Mouse (Mus musculus) embryonic facial prominence, embryonic 10.5 days (tissue): Measurements from ENCODE around the gene Fes. TPM values are rescaled to one million over a fixed set of nuclear protein-coding genes. Genes with fewer than 3 reads are reported as not detected.

Source experiments
- DNase-seq: peaks from one replicate; pipeline ENCODE4 v3.0.0-alpha.2; 2017; ENCODE audit warnings: low spot score
- H3K27ac ChIP-seq: fragments of 300-500 bp; sonication (generic); replicated peaks from 2 replicates; pipeline ENCODE4 v1.5.1; 2016; ENCODE audit warnings: mild to moderate bottlenecking
- H3K27me3 ChIP-seq: fragments of 300-500 bp; sonication (generic); replicated peaks from 2 replicates; pipeline ENCODE4 v1.6.1; 2016; ENCODE audit warnings: low read depth, mild to moderate bottlenecking; ENCODE audit not compliant: poor library complexity, severe bottlenecking
- H3K36me3 ChIP-seq: fragments of 300-500 bp; sonication (generic); replicated peaks from 2 replicates; pipeline ENCODE4 v1.6.1; 2016; ENCODE audit warnings: mild to moderate bottlenecking, moderate library complexity
- H3K4me1 ChIP-seq: fragments of 300-500 bp; sonication (generic); 2 replicates; pipeline ENCODE4 v1.6.1; 2016
- H3K4me3 ChIP-seq: fragments of 300-500 bp; sonication (generic); 2 replicates; pipeline ENCODE4 v1.5.1; 2016; ENCODE audit warnings: mild to moderate bottlenecking, moderate library complexity
- H3K9me3 ChIP-seq: fragments of 300-500 bp; sonication (generic); 2 replicates; pipeline ENCODE4 v1.6.1; 2016; ENCODE audit warnings: mild to moderate bottlenecking
- WGBS: fragments of 180-500 bp; shearing (Covaris S2); methylation state at CpG from one replicate; pipeline ENCODE4 v1.1.7; 2016; 5-methylcytosine and 5-hydroxymethylcytosine counted together
- polyA plus RNA-seq: library from polyadenylated mRNA; unstranded; fragments of >200 nt; fragmentation: Nextera tagmentation; extraction: Ambion mirVana; gene quantifications from 2 replicates; pipeline ENCODE4 v1.2.1, GENCODE M21; 2016

Fes gene
- polyA plus RNA-seq, 1 experiment from 2014 or later = 8.4 TPM

DNA sequence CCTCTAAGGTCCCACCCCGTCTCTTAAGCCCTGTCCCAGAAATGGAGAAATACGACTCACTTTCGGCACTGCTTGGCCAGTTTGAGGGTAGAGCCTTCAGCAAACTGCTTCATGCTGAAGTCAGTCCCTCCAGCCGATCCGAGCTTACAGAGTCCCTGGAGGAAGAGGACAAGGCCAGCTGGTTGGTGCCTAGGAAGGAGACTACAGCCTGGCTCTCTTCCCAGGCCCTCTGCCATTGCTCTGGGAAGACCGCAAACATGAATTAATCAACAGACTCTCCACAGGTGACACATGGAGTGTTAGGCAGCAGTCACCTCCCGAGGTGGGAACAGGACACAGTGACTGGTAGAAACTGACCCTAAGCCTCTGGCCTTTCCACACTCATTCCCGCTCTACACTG, 57.5 kb downstream of the Fes start:
- Histone ChIP-seq H3K4me1 (peaks cover 1% of the 10 kb centered on the region; the same call in 1 of the 2 replicates), H3K27ac (no peak overlapping the region), H3K9me3 (peaks cover 8% of the 10 kb centered on the region), H3K27me3 (no peaks in the 10 kb centered on the region), H3K4me3 (no peak overlapping the region), H3K36me3 (peaks cover 100% of the 10 kb centered on the region)
- DNase-seq = no peak
- 93% methylated on average over 8 of the region's 8 CpGs for WGBS

Other genes with a start within 250 kb of the Fes start
- 11.4 and 11.9 TPM in 2 replicates for gene Sema4b, start 201.1 kb downstream of the Fes start, polyA plus RNA-seq
- 67.4 and 70.8 TPM in 2 replicates for gene Cib1, start 155.1 kb downstream of the Fes start, polyA plus RNA-seq
- 6.6 and 6.7 TPM in 2 replicates for gene Gdpgp1, start 155.1 kb downstream of the Fes start, polyA plus RNA-seq
- 0.57 and 0.89 TPM in 2 replicates for gene Ttll13, start 141.6 kb downstream of the Fes start, polyA plus RNA-seq
- gene Ngrn, start 126.7 kb downstream of the Fes start, polyA plus RNA-seq = 42.7 and 43.2 TPM in 2 replicates
- gene Vps33b, start 118.3 kb downstream of the Fes start, polyA plus RNA-seq = 17.3 and 18.0 TPM in 2 replicates
- 196 and 199 TPM in 2 replicates for gene Prc1, start 93.5 kb downstream of the Fes start, polyA plus RNA-seq
- 12.0 and 13.2 TPM in 2 replicates for gene Rccd1, start 63.5 kb downstream of the Fes start, polyA plus RNA-seq
- gene Unc45a, start 46.9 kb downstream of the Fes start, polyA plus RNA-seq = 51.3 and 53.3 TPM in 2 replicates
- 23.3 and 30.3 TPM in 2 replicates for gene Hddc3, start 44.8 kb downstream of the Fes start, polyA plus RNA-seq
- 20.2 and 21.0 TPM in 2 replicates for gene Man2a2, start 16.6 kb downstream of the Fes start, polyA plus RNA-seq
- 6.0 and 6.3 TPM in 2 replicates for gene Furin, start 17.5 kb upstream of the Fes start, polyA plus RNA-seq
- gene Blm, start 147.2 kb upstream of the Fes start, polyA plus RNA-seq = 49.6 and 54.6 TPM in 2 replicates